Mouse (Mus musculus) bone marrow macrophage, adult 2 months (primary cell): ENCODE data around the gene Ctnnal1.

Experiments
- CTCF ChIP-seq: IDR thresholded peaks from 2 replicates; pipeline ENCODE4 v1.5.1; 2012; ENCODE audit warnings: low read depth, mild to moderate bottlenecking, low read length, moderate library complexity
- POLR2A ChIP-seq: IDR thresholded peaks from 2 replicates; pipeline ENCODE4 v1.6.1; 2012; ENCODE audit warnings: mild to moderate bottlenecking, low read depth, low read length, borderline replicate concordance

DNA sequence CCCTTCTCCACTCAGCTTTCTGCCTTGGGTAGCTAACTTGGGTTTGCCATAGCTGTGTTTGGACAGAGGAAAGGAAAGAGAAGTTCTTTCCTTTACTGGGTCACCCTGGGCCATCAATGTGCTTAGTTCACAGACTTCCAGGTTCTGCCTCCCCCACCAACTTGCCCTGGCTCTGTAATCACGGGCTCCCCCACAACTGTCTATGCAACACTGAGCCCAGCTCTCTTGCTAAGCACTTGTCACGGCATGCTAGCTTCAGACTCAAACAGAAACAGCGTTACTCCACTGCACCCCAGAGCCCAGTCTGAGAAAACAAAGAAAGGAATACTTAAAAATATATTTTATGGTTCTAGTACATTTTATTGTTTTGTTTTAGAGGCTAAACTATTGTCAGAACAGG, 36.1 kb downstream of the Ctnnal1 start:
- no peak for TF ChIP-seq CTCF
- TF ChIP-seq POLR2A, result no peak
